Mouse (Mus musculus) layer of hippocampus, adult 8-10 months (tissue): Measurements from ENCODE around the gene Rpl9-ps6. TPM values are rescaled to one million over a fixed set of nuclear protein-coding genes. Genes with fewer than 3 reads are reported as not detected.

Experiments
- DNase-seq, 2 experiments: peaks; one replicate each; pipeline ENCODE4 v3.0.0; 2022; ENCODE audit warnings: low spot score in 2 of 2
- total RNA-seq, 4 experiments: library from RNA; stranded (reverse); gene quantifications; 2 replicates each; pipeline ENCODE4 v1.2.4; 2022

Rpl9-ps6 gene
- total RNA-seq, result 10 to 100 TPM; 27.2 to 45.2 (median 37.3) TPM

GRCm38 (mm10) chr19:32466478-32466877, at the start of gene Rpl9-ps6:
Rpl9-ps6 (minus strand) TSS chr19:32466578.
- no peak for DNase-seq

- no peak for DNase-seq
These were observed 46.1 kb upstream of the Rpl9-ps6 start for GRCm38 (mm10) chr19:32512518-32512917.

GRCm38 (mm10) chr19:32510962-32511361, 44.6 kb upstream of the Rpl9-ps6 start:
- DNase-seq, result no peak

GRCm38 (mm10) chr19:32510267-32510666, 43.9 kb upstream of the Rpl9-ps6 start:
- DNase-seq, result no peak

GRCm38 (mm10) chr19:32507526-32507925, 41.1 kb upstream of the Rpl9-ps6 start:
- no peak for DNase-seq

- DNase-seq, result no peak
These were observed 40.7 kb upstream of the Rpl9-ps6 start for GRCm38 (mm10) chr19:32507100-32507499.

GRCm38 (mm10) chr19:32506514-32506913, 40.1 kb upstream of the Rpl9-ps6 start:
- DNase-seq, result no peak

- DNase-seq, result no peak
These were observed 39.7 kb upstream of the Rpl9-ps6 start for GRCm38 (mm10) chr19:32506081-32506480.

- no peak for DNase-seq
These were observed 35.0 kb upstream of the Rpl9-ps6 start for GRCm38 (mm10) chr19:32501414-32501813.

GRCm38 (mm10) chr19:32498002-32498401, 31.6 kb upstream of the Rpl9-ps6 start:
- DNase-seq, result no peak

GRCm38 (mm10) chr19:32497411-32497810, 31.0 kb upstream of the Rpl9-ps6 start:
- no peak for DNase-seq

GRCm38 (mm10) chr19:32495034-32495433, 28.7 kb upstream of the Rpl9-ps6 start:
- DNase-seq, result no peak

GRCm38 (mm10) chr19:32494611-32495010, 28.2 kb upstream of the Rpl9-ps6 start:
- DNase-seq, result no peak

- DNase-seq, result peak; percentile 27 to 30
These were observed 27.1 kb upstream of the Rpl9-ps6 start for GRCm38 (mm10) chr19:32493471-32493870.

GRCm38 (mm10) chr19:32492981-32493380, 26.6 kb upstream of the Rpl9-ps6 start:
- no peak for DNase-seq

- DNase-seq, result no peak
These were observed 26.0 kb upstream of the Rpl9-ps6 start for GRCm38 (mm10) chr19:32492339-32492738.

- DNase-seq, result no peak
These were observed 24.6 kb upstream of the Rpl9-ps6 start for GRCm38 (mm10) chr19:32490976-32491375.

- no peak for DNase-seq
These were observed 23.0 kb upstream of the Rpl9-ps6 start for GRCm38 (mm10) chr19:32489166-32489895.

GRCm38 (mm10) chr19:32487595-32488255, 21.3 kb upstream of the Rpl9-ps6 start:
- DNase-seq, result no peak

- DNase-seq, result peak; percentile 28 to 56
These were observed 19.8 kb upstream of the Rpl9-ps6 start for GRCm38 (mm10) chr19:32486106-32486724.

GRCm38 (mm10) chr19:32485681-32486105, 19.3 kb upstream of the Rpl9-ps6 start, which contains the start of gene Minpp1:
Minpp1 (plus strand) TSS chr19:32485769.
- DNase-seq, result peak; percentile 54 to 76

GRCm38 (mm10) chr19:32484941-32485660, 18.7 kb upstream of the Rpl9-ps6 start:
- DNase-seq, result no peak
